In the genomic region with DNA sequence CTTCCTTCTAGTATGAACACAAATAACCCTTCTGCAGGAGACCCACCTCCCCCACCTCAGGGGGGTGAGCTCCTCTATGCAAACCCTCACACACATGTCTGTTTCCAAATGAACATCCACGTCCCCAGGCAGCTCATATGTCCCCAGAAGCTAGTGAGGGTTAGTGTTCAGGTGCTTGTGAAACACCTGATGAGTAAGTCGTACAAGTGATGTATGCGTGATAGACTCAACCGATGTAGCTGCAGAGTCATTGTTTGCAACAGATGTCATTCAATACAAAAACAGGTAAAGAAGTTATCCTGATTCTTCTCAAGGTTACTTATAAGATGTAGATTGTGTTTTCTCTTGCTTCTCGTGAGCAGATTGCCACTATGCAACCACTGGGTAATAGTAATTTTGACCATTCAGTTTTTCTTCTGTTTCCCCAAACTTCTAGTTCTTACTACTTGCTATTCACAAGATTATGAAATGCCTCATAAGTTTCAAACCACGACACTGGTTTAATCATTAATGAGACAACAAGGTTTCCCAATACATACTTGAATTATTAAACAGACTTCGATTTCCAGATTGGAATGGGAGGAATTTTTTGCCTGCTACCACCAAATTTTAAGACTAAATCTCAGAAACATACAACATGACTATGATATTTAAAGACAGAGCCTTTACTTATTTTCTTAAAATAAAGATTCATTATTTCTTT, we compare ENCODE assay signal across 23 mouse cellular contexts. TPM values are rescaled to one million over a fixed set of nuclear protein-coding genes. Genes with fewer than 3 reads are reported as not detected.
DNase-seq lines count a peak whose midpoint lies in the region; ATAC-seq and TF ChIP-seq lines count a peak whose summit lies in the region.
"Had no signal": no experiment of that assay in that cellular context is flagged by ENCODE, and none has a peak within 500 bp of the region (broad histone marks: within the 10 kb centered on the region; RNA-seq: fewer than 3 reads in every experiment).

No protein-coding gene starts in this region.

- H3K27me3 ChIP-seq in liver, postnatal 0 days (ENCODE audit: insufficient read depth, low read length), result no peaks in the 10 kb centered on the region
- H3K27me3 ChIP-seq in liver, embryonic 12.5 days (replicated peaks), result no peaks in the 10 kb centered on the region
- no peaks in the 10 kb centered on the region for H3K27me3 ChIP-seq in embryonic facial prominence, embryonic 14.5 days (replicated peaks; ENCODE audit: control insufficient read depth, insufficient read depth, low read length)
- H3K27me3 ChIP-seq: embryonic facial prominence, embryonic 12.5 days; forebrain, embryonic 13.5 days; forebrain, embryonic 15.5 days had no signal

- no peak overlapping the region for H3K4me3 ChIP-seq in liver, postnatal 0 days (ENCODE audit: low read depth, low read length)
- H3K4me3 ChIP-seq in liver, embryonic 12.5 days, result no peak overlapping the region
- no peak overlapping the region for H3K4me3 ChIP-seq in embryonic facial prominence, embryonic 14.5 days (ENCODE audit: low read depth, low read length)
- H3K4me3 ChIP-seq: embryonic facial prominence, embryonic 12.5 days; forebrain, embryonic 13.5 days; forebrain, embryonic 15.5 days had no signal

- peaks cover 14% of the 10 kb centered on the region for H3K4me1 ChIP-seq in liver, postnatal 0 days (ENCODE audit: insufficient read depth)
- no peaks in the 10 kb centered on the region for H3K4me1 ChIP-seq in liver, embryonic 12.5 days
- peaks cover 8% of the 10 kb centered on the region for H3K4me1 ChIP-seq in embryonic facial prominence, embryonic 14.5 days (ENCODE audit: control insufficient read depth, insufficient read depth, low read length)
- H3K4me1 ChIP-seq: forebrain, embryonic 13.5 days; forebrain, embryonic 15.5 days had no signal

- DNase-seq in heart, adult 11 months, result peak; percentile 45
- DNase-seq in heart, adult 18-20 months, result no peak
- DNase-seq in kidney, adult 9 months, result peak; percentile 18
- DNase-seq in kidney, adult 18-20 months, result no peak
- DNase-seq in liver, postnatal 0 days, result no peak
- no peak for DNase-seq in embryonic facial prominence, embryonic 14.5 days (ENCODE audit: low spot score)
- DNase-seq: adrenal gland, adult 2 months; adrenal gland, postnatal 10 days; adrenal gland, postnatal 25 days; cerebellum, adult 11 months; cerebellum, adult 18-20 months; cerebellum, adult 8-10 months; cerebellum, adult 9-11 months; cerebellum, postnatal 14 days; cerebellum, postnatal 36 days; embryo, embryonic 11 days; forebrain, postnatal 0 days had no signal

- peak; percentile 84 for ATAC-seq in liver, postnatal 0 days
- ATAC-seq in liver, embryonic 12.5 days, result no peak
- no peak for ATAC-seq in embryonic facial prominence, embryonic 14.5 days (ENCODE audit: low read depth)
- no peak for ATAC-seq in inflammation-experienced regulatory T-cells, adult 6 months
- ATAC-seq: forebrain, embryonic 13.5 days; forebrain, embryonic 15.5 days; forebrain, postnatal 0 days had no signal

- no peak overlapping the region for H3K9ac ChIP-seq in liver, postnatal 0 days (replicated peaks)
- no peak overlapping the region for H3K9ac ChIP-seq in liver, embryonic 12.5 days
- H3K9ac ChIP-seq in embryonic facial prominence, embryonic 14.5 days (ENCODE audit: low read depth, low read length), result no peak overlapping the region
- H3K9ac ChIP-seq: embryonic facial prominence, embryonic 12.5 days; forebrain, embryonic 13.5 days; forebrain, embryonic 15.5 days; forebrain, postnatal 0 days had no signal

- H3K9me3 ChIP-seq in liver, postnatal 0 days (ENCODE audit: low read length), result no peaks in the 10 kb centered on the region
- no peaks in the 10 kb centered on the region for H3K9me3 ChIP-seq in liver, embryonic 12.5 days (replicated peaks)
- H3K9me3 ChIP-seq in embryonic facial prominence, embryonic 14.5 days (ENCODE audit: control insufficient read depth, low read length), result no peaks in the 10 kb centered on the region
- H3K9me3 ChIP-seq: embryonic facial prominence, embryonic 12.5 days; forebrain, embryonic 13.5 days; forebrain, embryonic 15.5 days had no signal

- no peak for TF ChIP-seq CTCF in liver, postnatal 0 days (IDR thresholded peaks at IDR 0.05; ENCODE audit: low read depth)

- WGBS in liver, postnatal 0 days (ENCODE audit: insufficient replicate concordance), result 55% methylated on average over 7 of the region's 7 CpGs
- 66% methylated on average over 7 of the region's 7 CpGs for WGBS in liver, embryonic 12.5 days (ENCODE audit: insufficient replicate concordance)
- WGBS in embryonic facial prominence, embryonic 14.5 days, result 73% methylated on average over 7 of the region's 7 CpGs

- 0 out of 2 replicates have a peak, but pooled peaks have one; percentile 15 for TF ChIP-seq EP300 in liver, postnatal 0 days (IDR thresholded peaks at IDR 0.05; ENCODE audit: low read depth)

- H3K27ac ChIP-seq in liver, postnatal 0 days (ENCODE audit: low read depth), result peak overlapping the region; percentile 55; the same call in 1 of the 2 replicates
- no peak overlapping the region for H3K27ac ChIP-seq in liver, embryonic 12.5 days
- H3K27ac ChIP-seq in embryonic facial prominence, embryonic 14.5 days (replicated peaks; ENCODE audit: low read depth, low read length), result peak overlapping the region; percentile 28; the same call in 1 of the 2 replicates
- H3K27ac ChIP-seq: embryonic facial prominence, embryonic 12.5 days; forebrain, embryonic 13.5 days; forebrain, embryonic 15.5 days had no signal

- no peaks in the 10 kb centered on the region for H3K36me3 ChIP-seq in liver, postnatal 0 days (replicated peaks; ENCODE audit: insufficient read depth, low read length)
- H3K36me3 ChIP-seq in liver, embryonic 12.5 days, result no peaks in the 10 kb centered on the region
- H3K36me3 ChIP-seq in embryonic facial prominence, embryonic 14.5 days (ENCODE audit: control insufficient read depth, insufficient read depth, low read length), result no peaks in the 10 kb centered on the region
- H3K36me3 ChIP-seq: embryonic facial prominence, embryonic 12.5 days; forebrain, embryonic 15.5 days had no signal

- H3K4me2 ChIP-seq in liver, postnatal 0 days (ENCODE audit: low read depth, low read length), result no peak overlapping the region
- H3K4me2 ChIP-seq in liver, embryonic 12.5 days, result no peak overlapping the region
- H3K4me2 ChIP-seq in embryonic facial prominence, embryonic 14.5 days (ENCODE audit: low read depth, low read length), result no peak overlapping the region
- H3K4me2 ChIP-seq: embryonic facial prominence, embryonic 12.5 days; forebrain, embryonic 13.5 days; forebrain, embryonic 15.5 days had no signal

RNA-seq across cellular contexts. Expression of a gene that starts 6.9 kb away (rescaled TPM):
- total RNA-seq in heart, adult 18-20 months (2021), result 1 to 10 TPM; 5.9 to 6.8 TPM
- 70.1 and 74.2 TPM in 2 replicates for polyA plus RNA-seq in liver, postnatal 0 days (2015; fragmentation: Nextera tagmentation; extraction: Ambion mirVana)
- polyA plus RNA-seq in liver, embryonic 12.5 days (2016; fragmentation: Nextera tagmentation; extraction: Ambion mirVana), result 19.0 and 19.7 TPM in 2 replicates
- polyA plus RNA-seq in embryonic facial prominence, embryonic 14.5 days (2014; fragmentation: Nextera tagmentation; extraction: Ambion mirVana), result 32.8 and 36.8 TPM in 2 replicates
- 1 to 10 TPM in 1 of 3 experiments, not detected in 2; 1.1 TPM for polyA plus RNA-seq in inflammation-experienced regulatory T-cells, adult 6 months (2017; shearing (Covaris generic))
- total RNA-seq: MEL had no signal

Comparison
In these comparisons a context has a peak if more than half of its experiments do, and no peak if none do; other contexts are left out.
1. DNase-seq: peak in heart, adult 11 months (single experiment) and kidney, adult 9 months (single experiment); none in heart, adult 18-20 months (0 of 2), kidney, adult 18-20 months (single experiment), liver, postnatal 0 days (single experiment) and embryonic facial prominence, embryonic 14.5 days (single experiment).